Mouse (Mus musculus) testis, adult 2 months (tissue): Measurements from ENCODE around the gene Clca2. TPM values are rescaled to one million over a fixed set of nuclear protein-coding genes. Genes with fewer than 3 reads are reported as not detected.

ENCODE experiments used
- H3K27ac ChIP-seq: fragments of 200-500 bp; 2 replicates; pipeline ENCODE4 v1.5.1; 2012; ENCODE audit warnings: low read depth, low read length; ENCODE audit not compliant: control insufficient read depth, insufficient read depth
- H3K27me3 ChIP-seq: fragments of 200-500 bp; 2 replicates; pipeline ENCODE4 v1.6.1; 2012; ENCODE audit warnings: mild to moderate bottlenecking, low read length, moderate library complexity; ENCODE audit not compliant: control insufficient read depth, insufficient read depth
- H3K36me3 ChIP-seq: fragments of 200-500 bp; 2 replicates; pipeline ENCODE4 v1.6.1; 2012; ENCODE audit warnings: mild to moderate bottlenecking, low read length; ENCODE audit not compliant: control insufficient read depth, insufficient read depth
- H3K4me1 ChIP-seq: fragments of 200-500 bp; 2 replicates; pipeline ENCODE4 v1.6.1; 2012; ENCODE audit warnings: low read length; ENCODE audit not compliant: control insufficient read depth, insufficient read depth
- H3K4me3 ChIP-seq: fragments of 200-500 bp; 2 replicates; pipeline ENCODE4 v1.5.1; 2012; ENCODE audit warnings: low read depth, mild to moderate bottlenecking, low read length, moderate library complexity, mixed read lengths; ENCODE audit not compliant: control insufficient read depth
- CTCF ChIP-seq: fragments of 200-500 bp; IDR thresholded peaks from 2 replicates; pipeline ENCODE4 v1.5.1; 2012; ENCODE audit warnings: low read depth, mild to moderate bottlenecking, inconsistent platforms, low read length, moderate library complexity; ENCODE audit not compliant: control insufficient read depth, insufficient read depth, insufficient replicate concordance
- POLR2A ChIP-seq: fragments of 200-500 bp; IDR thresholded peaks from 2 replicates; pipeline ENCODE4 v1.6.1; 2012; ENCODE audit warnings: low read depth, mild to moderate bottlenecking, inconsistent platforms, low read length, moderate library complexity; ENCODE audit not compliant: control insufficient read depth
- polyA plus RNA-seq: library from polyadenylated mRNA; depleted of rRNA; stranded (reverse); fragments of >200 nt; gene quantifications from 2 replicates; pipeline ENCODE4 v1.2.3, GENCODE M21; 2012; rRNA removed

Gene Clca2
- polyA plus RNA-seq, 1 experiment = 0.10 TPM

DNA sequence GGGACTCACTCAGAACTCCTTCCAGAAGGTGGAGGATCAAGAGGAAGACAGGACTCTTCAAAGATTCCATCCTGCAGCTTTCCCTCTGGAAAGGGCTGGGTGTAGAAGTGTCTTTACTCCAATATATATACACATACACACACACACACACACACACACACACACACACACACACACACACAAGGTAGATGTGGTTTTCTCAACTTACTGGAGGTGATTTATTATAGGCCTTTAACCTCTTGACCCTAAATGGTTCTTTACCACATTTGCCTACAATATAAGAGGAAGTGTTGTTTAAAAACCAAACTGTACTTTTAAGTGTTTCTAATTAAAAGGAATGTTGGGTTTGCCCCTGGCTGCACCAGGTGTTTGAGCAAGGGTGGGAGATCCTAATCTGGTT, 66.6 kb downstream of the Clca2 start, which contains the start of gene Clca1:
TSS of gene Clca1 (minus strand) at position 101 of the 400 bp plus-strand sequence.
- no peaks in the 10 kb centered on the region for H3K36me3 ChIP-seq
- no peaks in the 10 kb centered on the region for H3K4me1 ChIP-seq
- TF ChIP-seq POLR2A = no peak
- no peak for TF ChIP-seq CTCF
- no peak within 1 kb of the TSS for H3K4me3 ChIP-seq
- H3K27me3 ChIP-seq = no peaks in the 10 kb centered on the region
- H3K27ac ChIP-seq = no peak within 1 kb of the TSS

DNA sequence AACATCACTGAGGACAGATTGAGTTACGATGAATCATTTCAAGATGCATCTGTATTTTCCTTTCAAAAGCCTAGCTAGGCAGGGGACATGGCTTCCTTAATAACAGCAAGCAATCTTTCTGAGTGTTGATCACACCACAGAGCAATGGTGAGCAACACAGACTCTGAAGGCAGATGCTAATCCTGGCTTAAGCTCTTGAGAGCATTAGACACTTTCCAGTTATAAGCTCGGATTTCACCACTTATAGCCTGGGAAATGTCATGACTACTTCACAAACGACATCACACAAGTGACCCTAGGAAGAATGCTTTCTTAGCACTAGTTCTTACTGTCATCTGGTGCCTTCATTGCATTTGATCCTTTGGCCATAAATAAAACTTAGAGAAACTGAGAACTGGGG, 71.2 kb downstream of the Clca2 start:
- H3K36me3 ChIP-seq = no peaks in the 10 kb centered on the region
- no peak overlapping the region for H3K27ac ChIP-seq
- H3K27me3 ChIP-seq = no peaks in the 10 kb centered on the region
- H3K4me3 ChIP-seq = no peak overlapping the region
- TF ChIP-seq CTCF = no peak
- no peak for TF ChIP-seq POLR2A
- H3K4me1 ChIP-seq = no peaks in the 10 kb centered on the region

DNA sequence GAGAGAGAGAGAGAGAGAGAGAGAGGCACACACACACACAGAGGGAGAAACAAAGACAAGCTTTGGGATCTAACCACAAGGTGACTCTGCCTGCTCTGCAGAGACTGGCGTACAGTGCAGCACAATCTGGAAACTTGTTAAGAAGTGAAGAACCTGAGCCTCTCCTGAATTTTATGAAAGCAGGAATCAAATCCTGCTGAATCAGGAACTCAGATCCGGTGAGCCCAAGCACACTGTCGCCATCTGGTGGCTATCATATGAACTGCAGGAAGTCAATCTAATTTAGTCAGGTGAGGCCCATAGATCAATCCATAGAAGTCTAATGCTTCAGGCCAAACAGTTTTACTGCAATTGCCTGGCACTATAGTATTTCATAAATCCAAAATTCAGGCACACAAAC, 72.5 kb downstream of the Clca2 start:
- H3K4me1 ChIP-seq = no peaks in the 10 kb centered on the region
- H3K4me3 ChIP-seq = no peak overlapping the region
- no peaks in the 10 kb centered on the region for H3K27me3 ChIP-seq
- H3K27ac ChIP-seq = no peak overlapping the region
- H3K36me3 ChIP-seq = no peaks in the 10 kb centered on the region
- peak; percentile 28; the same call in 1 of the 2 replicates for TF ChIP-seq CTCF
- TF ChIP-seq POLR2A = no peak

Other genes starting within 250 kb of the Clca2 start
- not detected in 2 replicates for gene Clca4b, start 166.9 kb downstream of the Clca2 start, polyA plus RNA-seq
- not detected in 2 replicates for gene Clca4a, start 124.4 kb downstream of the Clca2 start, polyA plus RNA-seq
- gene Clca1, start 66.7 kb downstream of the Clca2 start, polyA plus RNA-seq = 0.13 and 0.14 TPM in 2 replicates
- gene Odf2l, start 19.1 kb upstream of the Clca2 start, polyA plus RNA-seq = 10.0 and 11.2 TPM in 2 replicates
- 0.37 and 0.53 TPM in 2 replicates for gene Col24a1, start 193.0 kb upstream of the Clca2 start, polyA plus RNA-seq